9 mouse cellular contexts compared by ENCODE assay signal in genomic region chr3:106903198-106903597, GRCm38 (mm10).
A peak's percentile ranks its signal among the peaks of the same experiment; 100 is the strongest.
DNase-seq lines count a peak whose midpoint lies in the region; ATAC-seq and TF ChIP-seq lines count a peak whose summit lies in the region.
"Had no signal": no experiment of that assay in that cellular context is flagged by ENCODE, and none has a peak within 500 bp of the region (broad histone marks: within the 10 kb centered on the region; RNA-seq: fewer than 3 reads in every experiment).

No protein-coding gene starts in this region.

- peak; percentile 16 for DNase-seq in heart, postnatal 0 days (ENCODE audit: low spot score)
- no peak for DNase-seq in heart, adult 11 months
- DNase-seq in spleen, adult 2 months (ENCODE audit: low read depth in 1 of 2, low spot score in 2 of 2): peak; percentile 5 to 17
- DNase-seq in spleen, postnatal 14 days (ENCODE audit: low spot score in 2 of 2): no peak
- DNase-seq in embryo, embryonic 11 days: peak; percentile 52
- peak; percentile 43 for DNase-seq in limb, embryonic 14.5 days (ENCODE audit: low spot score)
- peak; percentile 58 for DNase-seq in telencephalon, adult 2 months (ENCODE audit: low read depth, low spot score)
- no peak for DNase-seq in urinary bladder, postnatal 25 days (ENCODE audit: low spot score)

- no peaks in the 10 kb centered on the region for H3K27me3 ChIP-seq in heart, postnatal 0 days (ENCODE audit: control insufficient read depth, insufficient read depth, low read length)
- H3K27me3 ChIP-seq in spleen, adult 2 months (ENCODE audit: control insufficient read depth, insufficient read depth, low read length): no peaks in the 10 kb centered on the region
- H3K27me3 ChIP-seq in limb, embryonic 14.5 days (ENCODE audit: control insufficient read depth, insufficient read depth, low read length): no peaks in the 10 kb centered on the region

- H3K9me3 ChIP-seq in heart, postnatal 0 days (replicated peaks; ENCODE audit: control insufficient read depth, low read length): no peaks in the 10 kb centered on the region
- no peaks in the 10 kb centered on the region for H3K9me3 ChIP-seq in limb, embryonic 14.5 days (ENCODE audit: control insufficient read depth, low read length)

- ATAC-seq in heart, postnatal 0 days (ENCODE audit: insufficient read depth, low read depth): no peak
- no peak for ATAC-seq in limb, embryonic 14.5 days (ENCODE audit: low FRiP score, low read depth)

- H3K4me1 ChIP-seq in heart, postnatal 0 days (ENCODE audit: control insufficient read depth, insufficient read depth): no peaks in the 10 kb centered on the region
- H3K4me1 ChIP-seq in spleen, adult 2 months (ENCODE audit: control insufficient read depth, insufficient read depth, insufficient read length): no peaks in the 10 kb centered on the region
- no peaks in the 10 kb centered on the region for H3K4me1 ChIP-seq in limb, embryonic 14.5 days (ENCODE audit: control insufficient read depth, insufficient read depth, low read length)

- H3K4me2 ChIP-seq in heart, postnatal 0 days (ENCODE audit: low read depth, low read length): no peak overlapping the region
- H3K4me2 ChIP-seq in limb, embryonic 14.5 days (replicated peaks; ENCODE audit: low read depth, low read length, severe bottlenecking): no peak overlapping the region

- H3K27ac ChIP-seq in heart, postnatal 0 days (ENCODE audit: low read depth): no peak overlapping the region
- H3K27ac ChIP-seq in spleen, adult 2 months (ENCODE audit: insufficient read depth, low read length): no peak overlapping the region
- H3K27ac ChIP-seq in limb, embryonic 14.5 days (replicated peaks; ENCODE audit: low read depth, low read length): no peak overlapping the region
- H3K27ac ChIP-seq: macrophage had no signal

- 28% methylated on average over 2 of the region's 2 CpGs for WGBS in heart, postnatal 0 days
- 62% methylated on average over 2 of the region's 2 CpGs for WGBS in spleen, adult 2 months
- WGBS in limb, embryonic 14.5 days: 30% methylated on average over 2 of the region's 2 CpGs

- H3K4me3 ChIP-seq in heart, postnatal 0 days (ENCODE audit: low read depth, low read length): no peak overlapping the region
- H3K4me3 ChIP-seq in spleen, adult 2 months (ENCODE audit: extremely low read depth, insufficient read depth, insufficient read length): no peak overlapping the region
- H3K4me3 ChIP-seq in limb, embryonic 14.5 days (replicated peaks; ENCODE audit: low read length): no peak overlapping the region

- TF ChIP-seq POLR2A in spleen, adult 2 months (IDR thresholded peaks at IDR 0.05; ENCODE audit: low read depth, low read length): no peak
- TF ChIP-seq POLR2A in limb, embryonic 14.5 days (IDR thresholded peaks at IDR 0.05; ENCODE audit: borderline replicate concordance, extremely low read depth, insufficient read depth, insufficient read length): no peak

- H3K9ac ChIP-seq in heart, postnatal 0 days (replicated peaks; ENCODE audit: low read depth, low read length): no peak overlapping the region
- H3K9ac ChIP-seq in limb, embryonic 14.5 days (ENCODE audit: low read depth, low read length, severe bottlenecking): no peak overlapping the region

- TF ChIP-seq CTCF in heart, postnatal 0 days (IDR thresholded peaks at IDR 0.05; ENCODE audit: low read depth): peak; percentile 51
- TF ChIP-seq CTCF in spleen, adult 2 months (IDR thresholded peaks at IDR 0.05; ENCODE audit: extremely low read depth, insufficient read depth, insufficient read length, insufficient replicate concordance): no peak

- TF ChIP-seq EP300 in heart, postnatal 0 days (IDR thresholded peaks at IDR 0.05; ENCODE audit: low read depth): no peak

- no peaks in the 10 kb centered on the region for H3K36me3 ChIP-seq in heart, postnatal 0 days (replicated peaks; ENCODE audit: control insufficient read depth, insufficient read depth, low read length)
- H3K36me3 ChIP-seq in spleen, adult 2 months (ENCODE audit: control insufficient read depth, insufficient read depth, low read length): no peaks in the 10 kb centered on the region
- no peaks in the 10 kb centered on the region for H3K36me3 ChIP-seq in limb, embryonic 14.5 days (ENCODE audit: control insufficient read depth, insufficient read depth, low read length)

Comparison
In these comparisons a context has a peak if more than half of its experiments do, and no peak if none do; other contexts are left out.
1. DNase-seq: peak in heart, postnatal 0 days (single experiment), spleen, adult 2 months (2 of 2), embryo, embryonic 11 days (single experiment), limb, embryonic 14.5 days (single experiment) and telencephalon, adult 2 months (single experiment); none in heart, adult 11 months (single experiment), spleen, postnatal 14 days (0 of 2) and urinary bladder, postnatal 25 days (single experiment).